Mouse (Mus musculus) forebrain, embryonic 13.5 days (tissue): ENCODE measurements around the gene Ppp2r2c. TPM values are rescaled to one million over a fixed set of nuclear protein-coding genes. Genes with fewer than 3 reads are reported as not detected.

Experiments used
- ATAC-seq: fragments of 200-750 bp; cut with Nextera tagmentation; 2 replicates; pipeline ENCODE4 v1.8.0; 2017
- H3K27ac ChIP-seq: fragments of 300-500 bp; sonication (generic); 2 replicates; pipeline ENCODE4 v1.5.1; 2015; ENCODE audit warnings: inconsistent platforms, mild to moderate bottlenecking, moderate library complexity
- H3K27me3 ChIP-seq: fragments of 300-500 bp; sonication (generic); 2 replicates; pipeline ENCODE4 v1.6.1; 2015; ENCODE audit warnings: mild to moderate bottlenecking, inconsistent platforms
- H3K36me3 ChIP-seq: fragments of 300-500 bp; sonication (generic); 2 replicates; pipeline ENCODE4 v1.6.1; 2015; ENCODE audit warnings: mild to moderate bottlenecking, inconsistent platforms; ENCODE audit not compliant: poor library complexity, severe bottlenecking
- H3K4me1 ChIP-seq: fragments of 300-500 bp; sonication (generic); 2 replicates; pipeline ENCODE4 v1.6.1; 2015; ENCODE audit warnings: inconsistent platforms
- H3K4me2 ChIP-seq: fragments of 300-500 bp; sonication (generic); 2 replicates; pipeline ENCODE4 v1.6.1; 2015; ENCODE audit warnings: inconsistent platforms, mild to moderate bottlenecking, moderate library complexity
- H3K4me3 ChIP-seq: fragments of 300-500 bp; sonication (generic); 2 replicates; pipeline ENCODE4 v1.5.1; 2015; ENCODE audit warnings: mild to moderate bottlenecking, inconsistent platforms
- H3K9ac ChIP-seq: fragments of 300-500 bp; sonication (generic); 2 replicates; pipeline ENCODE4 v1.6.1; 2015; ENCODE audit warnings: mild to moderate bottlenecking, inconsistent platforms
- H3K9me3 ChIP-seq: fragments of 300-500 bp; sonication (generic); replicated peaks from 2 replicates; pipeline ENCODE4 v1.6.1; 2016; ENCODE audit warnings: inconsistent platforms
- WGBS: fragments of 180-500 bp; shearing (Covaris S2); methylation state at CpG from one replicate; pipeline ENCODE4 v1.1.7; 2015; 5-methylcytosine and 5-hydroxymethylcytosine counted together
- polyA plus RNA-seq: library from polyadenylated mRNA; unstranded; fragments of >200 nt; fragmentation: Nextera tagmentation; extraction: Ambion mirVana; gene quantifications from 2 replicates; pipeline ENCODE4 v1.2.1, GENCODE M21; 2015

Gene Ppp2r2c
- polyA plus RNA-seq, 1 experiment from 2014 or later, result 9.0 TPM

GRCm38 (mm10) chr5:36917245-36917644 is 48.9 kb downstream of the Ppp2r2c start:
- Histone ChIP-seq H3K4me1 (peaks cover 7% of the 10 kb centered on the region), H3K9me3 (no peaks in the 10 kb centered on the region), H3K4me2 (no peak overlapping the region), H3K36me3 (no peaks in the 10 kb centered on the region), H3K4me3 (no peak overlapping the region), H3K9ac (no peak overlapping the region), H3K27ac (no peak overlapping the region), H3K27me3 (no peaks in the 10 kb centered on the region)
- WGBS, result 85% methylated on average over 4 of the region's 4 CpGs
- ATAC-seq, result no peak

DNA sequence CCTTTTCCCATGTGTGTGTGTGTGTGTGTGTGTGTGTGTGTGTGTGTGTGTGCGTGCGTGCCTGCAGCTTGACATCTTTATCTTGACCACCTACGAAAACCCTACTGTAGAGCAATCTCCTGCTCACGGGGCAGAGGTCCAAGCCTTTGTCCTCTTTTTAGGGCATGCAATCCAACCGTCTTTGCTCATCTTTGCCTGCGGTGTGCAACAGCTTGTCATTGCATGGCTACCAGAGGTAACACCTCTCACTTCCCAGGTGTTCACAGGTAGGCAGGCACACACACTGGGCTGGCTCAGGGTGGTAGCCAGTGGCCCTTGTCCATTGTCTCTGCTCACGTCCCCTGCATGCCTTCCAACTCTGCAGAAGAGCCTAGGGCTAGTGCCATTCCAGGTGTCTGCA is 49.7 kb downstream of the Ppp2r2c start:
- Histone ChIP-seq H3K9ac (no peak overlapping the region), H3K4me2 (no peak overlapping the region), H3K36me3 (no peaks in the 10 kb centered on the region), H3K4me3 (no peak overlapping the region), H3K4me1 (peaks cover 1% of the 10 kb centered on the region), H3K27ac (no peak overlapping the region), H3K27me3 (no peaks in the 10 kb centered on the region), H3K9me3 (no peaks in the 10 kb centered on the region)
- ATAC-seq, result no peak
- 76% methylated on average over 7 of the region's 7 CpGs for WGBS

- Histone ChIP-seq H3K9me3 (no peaks in the 10 kb centered on the region), H3K27ac (peak overlapping the region; percentile 35; the same call in 1 of the 2 replicates), H3K36me3 (no peaks in the 10 kb centered on the region), H3K4me2 (no peak overlapping the region), H3K4me1 (peaks cover 9% of the 10 kb centered on the region), H3K4me3 (no peak overlapping the region), H3K9ac (no peak overlapping the region), H3K27me3 (no peaks in the 10 kb centered on the region)
- 44% methylated on average over 1 of the region's 1 CpGs for WGBS
- ATAC-seq, result no peak
These were observed 51.8 kb downstream of the Ppp2r2c start for GRCm38 (mm10) chr5:36920072-36920471.

DNA sequence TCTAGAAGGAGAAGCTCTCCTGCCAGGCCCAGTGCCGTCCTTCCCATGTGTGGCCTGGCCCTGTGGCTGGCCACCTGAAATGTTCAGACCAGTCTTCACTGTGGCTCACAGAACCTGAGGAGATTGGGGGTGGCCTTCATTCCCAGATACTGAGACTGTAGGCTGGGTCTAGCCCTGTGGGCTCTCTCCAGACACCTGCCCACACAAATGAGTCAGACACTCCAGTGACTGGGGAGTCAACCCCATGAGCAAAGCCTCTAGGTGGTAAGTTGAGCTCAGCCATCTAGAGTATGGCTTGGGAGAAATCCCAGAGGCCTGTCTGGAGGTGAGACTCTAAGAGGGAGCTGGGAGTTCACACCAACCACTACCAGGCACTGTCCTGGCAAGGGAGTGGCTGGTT is 53.6 kb downstream of the Ppp2r2c start:
- no peaks in the 10 kb centered on the region for H3K36me3 ChIP-seq
- no peaks in the 10 kb centered on the region for H3K27me3 ChIP-seq
- no peaks in the 10 kb centered on the region for H3K9me3 ChIP-seq
- peaks cover 9% of the 10 kb centered on the region for H3K4me1 ChIP-seq
- 82% methylated on average over 1 of the region's 1 CpGs for WGBS
- ATAC-seq, result no peak
- no peak overlapping the region for H3K4me3 ChIP-seq
- H3K4me2 ChIP-seq, result no peak overlapping the region
- no peak overlapping the region for H3K27ac ChIP-seq
- H3K9ac ChIP-seq, result no peak overlapping the region

GRCm38 (mm10) chr5:36922811-36923210 is 54.5 kb downstream of the Ppp2r2c start:
- H3K27me3 ChIP-seq, result no peaks in the 10 kb centered on the region
- H3K4me2 ChIP-seq, result no peak overlapping the region
- no peaks in the 10 kb centered on the region for H3K36me3 ChIP-seq
- ATAC-seq, result no peak
- WGBS, result 88% methylated on average over 10 of the region's 10 CpGs
- no peak overlapping the region for H3K9ac ChIP-seq
- H3K27ac ChIP-seq, result no peak overlapping the region
- no peaks in the 10 kb centered on the region for H3K9me3 ChIP-seq
- H3K4me1 ChIP-seq, result peaks cover 9% of the 10 kb centered on the region
- no peak overlapping the region for H3K4me3 ChIP-seq

DNA sequence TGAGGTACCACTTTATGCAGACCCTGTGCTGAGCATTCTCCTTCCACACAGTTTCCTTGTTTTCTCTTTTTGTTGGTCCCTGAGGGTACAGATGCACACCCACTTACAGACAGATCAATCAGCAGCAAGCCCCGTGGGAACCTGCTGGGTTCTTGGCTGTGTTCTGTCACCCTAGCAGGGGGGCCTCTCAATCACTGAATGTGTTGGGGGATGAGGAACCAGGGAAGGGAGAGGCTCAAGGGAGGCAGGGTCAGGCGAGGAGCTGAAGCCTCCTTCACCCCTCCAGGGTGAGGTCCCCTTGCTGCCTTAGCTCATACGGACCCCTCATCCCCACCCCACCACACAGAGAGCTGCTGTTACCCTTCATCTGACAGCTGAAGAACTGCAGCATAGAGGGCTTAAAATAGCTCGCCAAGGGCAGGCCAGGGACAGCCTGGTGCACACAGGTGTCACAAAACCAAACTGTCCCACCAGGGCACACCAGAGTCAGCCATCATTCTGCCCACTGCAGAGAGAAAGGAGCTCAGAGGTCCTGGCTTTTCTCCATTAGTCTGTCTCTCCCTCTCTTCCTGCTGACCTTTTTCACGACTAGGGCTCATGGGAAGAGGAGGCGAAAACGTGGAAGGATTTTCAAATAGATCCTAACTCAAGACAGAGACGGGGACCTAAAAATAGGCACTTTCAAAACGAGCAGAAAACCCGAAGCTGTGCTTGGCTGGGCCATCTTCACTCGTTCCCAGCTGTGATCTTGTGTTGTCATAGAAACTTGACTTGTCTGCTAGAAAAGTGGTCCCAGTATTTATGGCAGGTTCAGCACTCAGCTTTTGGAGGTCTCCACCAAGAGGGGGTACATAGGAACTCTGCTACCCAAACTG is 55.8 kb downstream of the Ppp2r2c start:
- H3K4me1 ChIP-seq, result peaks cover 9% of the 10 kb centered on the region
- H3K9me3 ChIP-seq, result no peaks in the 10 kb centered on the region
- no peak overlapping the region for H3K4me3 ChIP-seq
- H3K27ac ChIP-seq, result no peak overlapping the region
- ATAC-seq, result peak; percentile 19; the same call in 1 of the 2 replicates
- no peaks in the 10 kb centered on the region for H3K27me3 ChIP-seq
- H3K36me3 ChIP-seq, result no peaks in the 10 kb centered on the region
- no peak overlapping the region for H3K9ac ChIP-seq
- WGBS, result 50% methylated on average over 11 of the region's 11 CpGs
- no peak overlapping the region for H3K4me2 ChIP-seq

GRCm38 (mm10) chr5:36928701-36929100 is 60.4 kb downstream of the Ppp2r2c start:
- Histone ChIP-seq H3K36me3 (no peaks in the 10 kb centered on the region), H3K27me3 (no peaks in the 10 kb centered on the region), H3K4me3 (no peak overlapping the region), H3K9ac (no peak overlapping the region), H3K4me1 (peaks cover 4% of the 10 kb centered on the region), H3K27ac (no peak overlapping the region), H3K9me3 (no peaks in the 10 kb centered on the region), H3K4me2 (no peak overlapping the region)
- 52% methylated on average over 4 of the region's 4 CpGs for WGBS
- no peak for ATAC-seq

DNA sequence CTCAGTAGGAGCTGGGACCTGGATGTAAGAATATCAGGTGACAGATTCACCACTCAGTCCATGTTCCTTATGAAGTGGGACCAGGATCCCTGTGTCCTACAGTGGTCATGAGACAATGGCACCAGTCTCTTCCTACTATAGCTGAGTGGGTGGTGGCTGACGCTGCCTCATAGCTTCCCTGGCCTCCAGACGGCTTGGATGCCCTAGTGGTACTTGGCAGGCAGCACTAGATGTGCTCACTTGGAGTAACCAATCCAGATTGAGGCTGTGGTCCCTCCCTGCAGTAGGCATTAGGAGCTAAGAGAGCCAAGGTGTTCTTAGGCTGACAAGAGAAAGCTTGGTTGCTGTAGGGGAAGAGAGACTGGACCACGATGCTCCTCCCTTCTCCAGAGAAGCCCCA is 61.1 kb downstream of the Ppp2r2c start:
- H3K4me1 ChIP-seq, result no peaks in the 10 kb centered on the region
- 63% methylated on average over 3 of the region's 3 CpGs for WGBS
- no peak overlapping the region for H3K9ac ChIP-seq
- H3K4me2 ChIP-seq, result no peak overlapping the region
- H3K27ac ChIP-seq, result no peak overlapping the region
- H3K9me3 ChIP-seq, result no peaks in the 10 kb centered on the region
- no peak overlapping the region for H3K4me3 ChIP-seq
- ATAC-seq, result no peak
- no peaks in the 10 kb centered on the region for H3K36me3 ChIP-seq
- no peaks in the 10 kb centered on the region for H3K27me3 ChIP-seq

DNA sequence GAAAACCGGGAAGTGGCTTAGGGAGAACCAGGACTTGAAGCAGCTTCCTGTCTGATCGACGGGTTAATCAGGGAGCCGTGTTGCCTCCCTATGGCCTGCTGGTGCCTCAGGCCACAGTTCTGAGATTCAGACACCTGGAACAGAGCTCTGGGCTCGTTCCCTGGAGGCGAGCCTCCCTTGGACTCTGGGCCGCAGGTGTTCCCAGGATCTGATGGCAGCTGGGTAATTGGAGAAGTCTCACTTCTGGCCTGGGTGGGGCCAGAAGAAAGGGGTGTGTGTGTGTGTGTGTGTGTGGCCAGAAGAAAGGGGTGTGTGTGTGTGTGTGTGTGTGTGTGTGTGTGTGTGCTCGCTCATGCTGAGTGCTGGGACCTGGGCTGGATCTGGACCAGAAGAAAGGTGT is 65.1 kb downstream of the Ppp2r2c start:
- H3K9me3 ChIP-seq, result no peaks in the 10 kb centered on the region
- WGBS, result 71% methylated on average over 7 of the region's 8 CpGs
- no peak overlapping the region for H3K4me3 ChIP-seq
- H3K9ac ChIP-seq, result no peak overlapping the region
- ATAC-seq, result no peak
- H3K27ac ChIP-seq, result no peak overlapping the region
- no peaks in the 10 kb centered on the region for H3K36me3 ChIP-seq
- H3K4me2 ChIP-seq, result no peak overlapping the region
- H3K4me1 ChIP-seq, result peaks cover 15% of the 10 kb centered on the region
- H3K27me3 ChIP-seq, result no peaks in the 10 kb centered on the region

- H3K9me3 ChIP-seq, result no peaks in the 10 kb centered on the region
- peak; percentile 83 for ATAC-seq
- H3K4me1 ChIP-seq, result peaks cover 15% of the 10 kb centered on the region
- H3K4me2 ChIP-seq, result no peak overlapping the region
- H3K4me3 ChIP-seq, result no peak overlapping the region
- H3K36me3 ChIP-seq, result no peaks in the 10 kb centered on the region
- H3K27ac ChIP-seq, result peak overlapping the region; percentile 25; the same call in 1 of the 2 replicates
- H3K9ac ChIP-seq, result no peak overlapping the region
- 53% methylated on average over 17 of the region's 17 CpGs for WGBS
- H3K27me3 ChIP-seq, result no peaks in the 10 kb centered on the region
These were observed 67.5 kb downstream of the Ppp2r2c start for GRCm38 (mm10) chr5:36935486-36936473.

DNA sequence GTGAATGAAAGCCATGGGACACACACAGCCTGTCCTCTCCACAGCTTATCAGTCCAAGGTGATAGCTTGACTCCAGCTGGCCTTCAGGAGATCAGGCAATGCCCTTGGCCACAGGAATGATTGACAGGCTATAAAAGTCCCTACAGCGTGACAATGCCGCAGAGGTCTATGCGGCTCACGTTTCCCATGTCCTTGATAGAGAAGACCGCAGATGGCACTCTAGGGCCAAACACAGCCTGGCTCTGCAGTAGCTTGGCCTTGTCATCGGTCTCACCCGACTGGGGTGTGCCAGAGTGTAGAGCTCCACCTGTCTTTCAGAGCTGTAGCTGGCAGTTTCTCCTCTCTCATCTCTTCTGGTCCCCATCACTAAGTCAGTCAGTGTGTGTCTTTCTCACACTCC is 68.2 kb downstream of the Ppp2r2c start:
- WGBS, result 86% methylated on average over 7 of the region's 7 CpGs
- H3K27me3 ChIP-seq, result no peaks in the 10 kb centered on the region
- H3K9me3 ChIP-seq, result no peaks in the 10 kb centered on the region
- H3K9ac ChIP-seq, result no peak overlapping the region
- peaks cover 15% of the 10 kb centered on the region for H3K4me1 ChIP-seq
- H3K4me3 ChIP-seq, result no peak overlapping the region
- H3K4me2 ChIP-seq, result no peak overlapping the region
- no peak; the same call in 1 of the 2 replicates for ATAC-seq
- no peaks in the 10 kb centered on the region for H3K36me3 ChIP-seq
- H3K27ac ChIP-seq, result no peak overlapping the region

- ATAC-seq, result no peak
- H3K27me3 ChIP-seq, result no peaks in the 10 kb centered on the region
- WGBS, result 91% methylated on average over 5 of the region's 5 CpGs
- no peaks in the 10 kb centered on the region for H3K36me3 ChIP-seq
- H3K9ac ChIP-seq, result no peak overlapping the region
- no peak overlapping the region for H3K4me3 ChIP-seq
- no peak overlapping the region for H3K4me2 ChIP-seq
- no peaks in the 10 kb centered on the region for H3K9me3 ChIP-seq
- H3K27ac ChIP-seq, result no peak overlapping the region
- peaks cover 15% of the 10 kb centered on the region for H3K4me1 ChIP-seq
These were observed 69.7 kb downstream of the Ppp2r2c start for GRCm38 (mm10) chr5:36938021-36938420.
